Mouse (Mus musculus): Measurements from ENCODE around the gene Zbtb7b.

Zbtb7b gene

DNA sequence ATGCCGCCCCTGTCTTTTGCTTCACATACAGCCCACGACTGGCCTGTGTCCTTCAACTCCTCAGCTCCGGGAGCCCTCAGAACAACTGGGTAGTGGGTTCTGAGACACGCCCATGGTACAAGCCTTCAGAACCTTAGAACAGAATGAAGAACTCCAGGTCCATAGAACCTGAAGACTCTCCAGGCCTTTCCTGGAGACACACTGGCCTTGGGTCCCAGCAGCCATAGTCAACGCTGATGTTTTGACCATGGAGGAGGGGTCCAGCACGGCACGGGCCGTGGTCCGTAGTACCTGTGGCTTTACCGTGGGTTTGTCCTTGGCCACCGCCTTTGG is 29.5 kb downstream of the Zbtb7b start, which contains the start of gene Dcst1:
Gene Dcst1 (minus strand): TSS at position 101 of the 333 bp plus-strand sequence.
- no peak for DNase-seq

- no peak for DNase-seq
Measured at GRCm38 (mm10) chr3:89364631-89365030, 29.9 kb downstream of the Zbtb7b start.

DNA sequence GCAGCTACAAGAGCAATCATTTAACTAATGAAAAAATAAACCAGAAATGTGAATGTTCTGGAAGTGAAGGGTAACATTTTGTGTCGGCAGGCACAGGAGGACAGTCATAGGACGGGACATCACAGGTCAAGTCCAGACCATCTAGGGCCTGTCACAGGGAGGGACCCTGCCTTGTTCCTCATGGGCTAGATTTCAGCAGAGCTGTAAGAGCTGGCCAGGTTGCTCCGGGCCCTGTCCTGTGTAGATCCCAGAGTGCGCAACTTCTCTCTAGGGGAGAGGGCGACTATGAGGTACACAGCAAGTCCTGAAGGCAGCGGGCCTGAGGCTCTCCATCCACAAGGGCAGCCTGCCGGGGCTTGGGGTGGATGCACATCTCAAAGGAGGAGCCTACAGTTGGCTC is 32.9 kb downstream of the Zbtb7b start, which contains the start of gene Dcst2:
Gene Dcst2 (plus strand): TSS at position 301 of the 400 bp plus-strand sequence.
- no peak for DNase-seq

GRCm38 (mm10) chr3:89360237-89360636 is 34.3 kb downstream of the Zbtb7b start:
- DNase-seq, result no peak

DNA sequence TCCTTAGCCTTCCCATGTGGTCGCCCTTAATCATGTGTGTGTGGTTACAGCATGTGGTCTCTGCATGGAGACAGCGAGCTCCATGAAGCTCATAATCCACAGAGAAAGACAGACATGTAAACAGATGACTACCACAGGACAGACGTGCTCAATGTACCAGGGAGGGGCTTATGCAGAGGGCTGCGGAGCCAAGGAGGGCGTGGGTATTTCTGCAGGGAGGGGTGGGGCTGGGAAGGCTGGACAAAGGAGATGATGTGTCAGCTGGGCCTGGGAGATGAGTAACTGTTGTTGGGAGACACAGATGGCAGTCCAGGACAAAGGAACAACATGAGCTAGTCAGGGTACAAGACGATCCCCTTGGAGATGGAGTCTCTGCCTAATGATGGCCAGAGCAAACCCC is 34.9 kb downstream of the Zbtb7b start:
- no peak for DNase-seq

DNA sequence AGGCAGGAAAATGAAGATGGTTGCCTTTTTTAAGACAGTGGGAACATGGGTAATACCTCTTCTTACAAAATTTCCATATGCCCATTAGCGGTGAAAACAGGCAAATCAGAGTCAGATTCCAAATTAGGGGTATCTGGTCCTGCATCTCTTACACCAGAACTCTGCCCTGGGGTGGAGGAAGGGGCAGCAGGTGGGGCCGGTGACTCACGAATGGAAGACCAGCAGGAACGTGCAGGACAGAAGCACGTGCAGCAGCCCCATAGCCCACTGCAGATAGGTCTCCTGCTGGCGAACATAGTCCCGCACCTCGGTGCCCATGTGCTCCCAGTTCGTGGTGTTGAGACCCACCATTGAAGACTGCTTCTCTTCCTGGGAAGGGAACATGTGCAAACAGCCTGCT is 38.5 kb downstream of the Zbtb7b start:
- no peak for DNase-seq

DNA sequence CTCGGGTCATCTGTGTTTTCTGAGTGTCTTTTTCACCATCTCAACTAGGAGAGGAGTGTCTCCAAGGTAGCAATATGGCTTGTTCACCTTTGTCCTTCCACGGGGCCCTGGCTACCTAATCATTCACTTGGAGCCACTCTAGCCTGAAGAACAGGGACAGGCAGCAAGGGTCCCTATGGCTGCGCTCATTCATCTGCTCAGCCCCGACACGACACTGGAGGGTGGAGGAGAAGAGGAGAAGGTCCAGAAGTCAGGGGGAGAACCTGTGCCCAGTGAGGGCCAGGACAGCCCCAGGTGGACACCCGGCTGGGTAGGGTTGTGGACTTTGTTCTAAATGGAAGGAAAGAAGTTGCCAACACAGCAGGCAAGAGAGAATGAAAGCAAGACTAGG is 39.1 kb downstream of the Zbtb7b start:
- DNase-seq, result no peak

GRCm38 (mm10) chr3:89354816-89355511 is 39.6 kb downstream of the Zbtb7b start:
- peak; percentile 88 for DNase-seq

GRCm38 (mm10) chr3:89351271-89351670 is 43.3 kb downstream of the Zbtb7b start:
- DNase-seq, result no peak

DNA sequence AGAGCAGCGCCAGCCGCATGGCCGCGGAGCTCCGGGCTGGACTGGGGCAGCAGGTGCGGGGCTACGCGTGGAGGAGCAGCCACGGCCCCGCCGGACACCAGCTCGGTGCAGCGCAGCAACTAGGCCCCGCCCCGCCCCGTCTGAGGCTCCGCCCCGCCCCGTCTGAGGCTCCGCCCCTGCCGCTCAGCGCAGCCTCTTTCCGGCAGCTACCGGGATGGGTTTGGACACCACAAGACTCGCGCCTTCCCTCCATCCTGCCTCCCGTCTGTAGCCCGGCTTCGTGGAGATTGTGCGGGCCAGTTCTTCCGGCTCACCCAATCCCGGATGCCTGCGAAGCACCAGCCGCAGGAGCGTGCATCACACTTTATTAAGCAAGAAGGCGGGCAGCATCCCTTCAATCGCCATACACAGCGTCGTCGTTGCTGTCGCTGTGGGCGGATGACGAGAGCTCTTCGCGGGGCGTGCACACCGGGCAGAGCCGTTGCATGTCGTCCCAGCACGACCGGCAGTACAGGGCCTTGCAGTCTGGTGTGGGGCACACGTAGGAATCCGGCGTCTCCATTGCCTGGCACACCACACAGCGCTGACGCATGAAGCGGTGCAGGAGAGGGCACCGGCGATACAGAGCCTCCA is 44.6 kb downstream of the Zbtb7b start, which contains the start of gene Adam15:
Gene Adam15 (minus strand): TSS at position 128 of the 633 bp plus-strand sequence.
- peak; percentile 95 for DNase-seq

- DNase-seq, result peak; percentile 33
Measured at GRCm38 (mm10) chr3:89348911-89349868, 45.4 kb downstream of the Zbtb7b start.

- no peak for DNase-seq
Measured at GRCm38 (mm10) chr3:89347916-89348315, 46.7 kb downstream of the Zbtb7b start.

DNA sequence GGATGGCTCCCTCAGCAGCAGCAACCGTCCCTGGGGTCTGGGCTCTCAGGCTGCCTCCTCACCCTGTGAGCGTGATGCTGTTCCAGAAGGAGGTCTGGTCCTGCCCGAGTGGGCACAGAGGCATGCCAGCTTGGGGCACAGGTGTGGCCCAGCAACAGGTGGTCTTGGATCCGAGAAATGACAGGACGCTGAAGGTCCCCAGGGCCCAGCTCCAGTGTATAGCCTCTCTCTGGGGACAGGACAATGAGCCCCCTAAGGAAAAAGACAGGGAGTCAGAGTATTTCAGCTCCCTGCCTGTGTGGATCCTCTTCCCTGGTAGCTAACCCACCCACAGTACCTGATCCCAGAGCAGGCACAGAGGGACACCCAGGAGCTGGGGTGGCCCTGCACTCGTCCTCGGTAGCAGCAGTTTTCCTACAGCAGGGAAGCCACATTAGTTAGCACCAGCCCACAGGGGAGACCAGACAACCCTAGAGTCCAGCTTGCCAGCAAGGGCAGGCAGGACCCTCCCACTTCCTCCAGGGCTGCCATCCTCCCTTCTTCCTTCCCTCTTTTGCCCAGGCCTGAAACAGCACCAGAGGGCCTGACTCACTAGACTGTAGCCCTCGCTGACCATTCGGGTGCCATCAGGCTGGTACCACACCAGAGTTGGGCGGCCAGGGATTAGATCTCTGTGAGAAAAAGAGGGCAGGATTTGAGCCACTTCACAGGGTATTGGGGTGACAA is 47.6 kb downstream of the Zbtb7b start:
- DNase-seq, result no peak

GRCm38 (mm10) chr3:89343279-89343678 is 51.3 kb downstream of the Zbtb7b start:
- DNase-seq, result no peak

GRCm38 (mm10) chr3:89341794-89342193 is 52.8 kb downstream of the Zbtb7b start:
- DNase-seq, result no peak

GRCm38 (mm10) chr3:89340465-89340864 is 54.1 kb downstream of the Zbtb7b start:
- DNase-seq, result peak; percentile 79

- no peak for DNase-seq
Measured at GRCm38 (mm10) chr3:89339416-89339815, 55.2 kb downstream of the Zbtb7b start.

DNA sequence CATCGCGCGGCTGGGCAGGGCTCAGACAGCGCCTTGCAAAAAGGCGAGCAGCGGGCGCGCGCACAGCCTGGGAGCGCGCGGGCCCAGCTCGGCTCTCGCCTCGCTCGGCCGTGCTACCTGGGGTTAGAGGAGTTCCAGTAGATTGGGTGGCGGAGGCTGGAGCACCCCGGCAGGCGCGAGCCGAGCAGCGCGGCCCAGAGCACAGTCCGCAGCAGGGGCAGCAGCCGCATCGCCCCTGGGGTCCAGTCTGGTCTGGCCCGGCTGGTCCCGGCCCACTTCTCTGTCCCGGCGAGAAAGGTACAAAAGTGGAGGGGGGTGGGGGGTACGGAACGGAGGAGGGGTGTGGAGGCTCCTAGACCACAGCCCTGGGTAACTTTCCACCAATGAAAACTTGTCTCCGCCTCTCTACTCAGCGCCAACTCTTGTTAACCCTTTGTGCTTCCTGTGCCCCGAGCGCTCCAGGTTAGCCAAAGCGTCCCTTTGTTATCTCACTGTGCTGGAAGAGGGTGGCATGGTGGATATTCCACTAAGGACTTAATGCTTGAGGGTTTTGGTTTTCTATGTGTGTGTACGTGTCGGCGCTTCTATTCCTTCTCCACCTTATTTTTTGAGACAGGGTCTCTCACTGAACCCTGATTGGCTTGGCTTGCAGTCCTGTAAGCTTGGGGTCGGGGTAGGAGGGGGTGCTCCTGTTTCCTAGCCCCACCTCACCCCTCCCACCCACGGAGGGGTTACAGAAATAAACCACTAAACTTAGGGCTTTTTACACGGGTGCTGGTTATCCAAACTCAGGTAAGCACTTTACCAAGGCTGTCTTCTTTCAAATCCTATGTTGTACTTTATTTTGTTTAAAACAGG is 56.6 kb downstream of the Zbtb7b start, which contains the start of gene Efna4:
Gene Efna4 (minus strand): TSS at position 308 of the 858 bp plus-strand sequence.
- no peak for DNase-seq

DNA sequence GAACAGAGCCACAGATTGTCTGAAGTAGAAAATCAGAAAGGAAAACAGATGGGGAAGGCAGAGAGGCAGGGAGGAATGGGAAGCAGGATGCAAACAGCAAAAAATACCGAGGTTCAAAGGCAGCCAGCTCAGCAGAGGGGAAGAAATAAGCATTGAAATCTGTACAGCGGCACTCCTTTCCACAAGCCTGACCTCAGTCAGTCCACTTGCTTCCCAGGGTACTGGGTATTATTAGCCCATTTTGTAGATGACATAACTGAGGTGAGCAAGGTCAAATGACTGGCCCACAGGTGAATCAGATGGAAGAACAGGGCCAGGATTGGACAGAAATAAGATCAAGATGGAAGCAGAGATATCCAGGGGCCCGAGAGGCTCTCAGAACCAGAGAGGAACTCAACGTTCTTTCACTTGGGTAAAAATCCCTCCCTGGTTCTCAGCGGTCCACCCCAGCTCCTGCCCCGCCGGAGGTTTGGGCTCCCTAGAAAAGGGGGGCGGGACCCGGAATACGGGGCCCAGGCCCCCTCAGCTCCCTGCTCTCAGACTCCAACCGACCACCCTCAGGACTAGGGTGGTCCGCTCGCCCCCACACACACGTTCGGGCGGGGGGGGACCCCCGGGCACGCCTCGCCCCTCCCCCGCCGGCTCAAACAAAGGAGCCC is 57.4 kb downstream of the Zbtb7b start:
- DNase-seq, result no peak

DNA sequence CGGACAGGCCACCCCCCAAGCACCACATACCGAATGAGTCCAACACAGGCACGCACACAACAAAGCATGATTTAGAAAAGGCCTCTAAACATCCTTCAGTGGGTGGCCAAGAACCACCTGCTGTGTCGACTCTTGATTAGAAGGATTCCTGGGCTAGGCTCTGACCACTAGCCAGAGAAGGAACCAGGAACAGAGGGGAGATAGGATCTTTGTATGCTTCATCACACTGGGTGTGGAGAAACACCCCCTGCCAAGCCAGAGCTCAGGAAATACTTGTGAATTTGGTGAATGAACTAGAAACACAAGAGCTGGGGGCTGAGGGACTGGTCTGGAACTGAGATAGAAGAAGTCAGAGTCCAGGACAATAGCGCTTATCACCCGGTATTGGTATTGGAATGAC is 58.0 kb downstream of the Zbtb7b start:
- no peak for DNase-seq

- no peak for DNase-seq
Measured at GRCm38 (mm10) chr3:89333053-89333452, 61.5 kb downstream of the Zbtb7b start.
